Mouse (Mus musculus): Measurements from ENCODE around the gene Dop1b.
"Not testable (repeated sequence)": the region's sequence is repeated elsewhere in the genome, so short reads cannot be mapped to it uniquely, and the experiment has no call there.

Dop1b gene

GRCm38 (mm10) chr16:93756622-93757021 is 44.9 kb downstream of the Dop1b start:
- no peak for DNase-seq (ENCODE audit: low spot score)

- DNase-seq (ENCODE audit: low spot score): no peak
These were observed 51.7 kb downstream of the Dop1b start for GRCm38 (mm10) chr16:93763378-93763777.

GRCm38 (mm10) chr16:93764597-93764996 is 52.9 kb downstream of the Dop1b start:
- DNase-seq (ENCODE audit: low spot score): no peak

GRCm38 (mm10) chr16:93766956-93767355 is 55.3 kb downstream of the Dop1b start:
- no peak for DNase-seq (ENCODE audit: low spot score)

GRCm38 (mm10) chr16:93767548-93767947 is 55.8 kb downstream of the Dop1b start:
- no peak for DNase-seq (ENCODE audit: low spot score)

GRCm38 (mm10) chr16:93769621-93770020 is 57.9 kb downstream of the Dop1b start:
- DNase-seq (ENCODE audit: low spot score): no peak

- DNase-seq (ENCODE audit: low spot score): no peak
These were observed 58.7 kb downstream of the Dop1b start for GRCm38 (mm10) chr16:93770271-93770926.

GRCm38 (mm10) chr16:93774658-93775057 is 63.0 kb downstream of the Dop1b start:
- no peak for DNase-seq (ENCODE audit: low spot score)

- DNase-seq (ENCODE audit: low spot score): no peak
These were observed 64.8 kb downstream of the Dop1b start for GRCm38 (mm10) chr16:93776468-93776867.

GRCm38 (mm10) chr16:93777247-93777999 is 65.7 kb downstream of the Dop1b start:
- no peak for DNase-seq (ENCODE audit: low spot score)

GRCm38 (mm10) chr16:93778393-93778792 is 66.7 kb downstream of the Dop1b start:
- not testable (repeated sequence) for DNase-seq (ENCODE audit: low spot score)

GRCm38 (mm10) chr16:93779554-93779953 is 67.8 kb downstream of the Dop1b start:
- DNase-seq (ENCODE audit: low spot score): no peak

- no peak for DNase-seq (ENCODE audit: low spot score)
These were observed 69.2 kb downstream of the Dop1b start for GRCm38 (mm10) chr16:93780660-93781479.

GRCm38 (mm10) chr16:93784175-93784574 is 72.5 kb downstream of the Dop1b start:
- no peak for DNase-seq (ENCODE audit: low spot score)

- no peak for DNase-seq (ENCODE audit: low spot score)
These were observed 74.1 kb downstream of the Dop1b start for GRCm38 (mm10) chr16:93785805-93786204.

- no peak for DNase-seq (ENCODE audit: low spot score)
These were observed 76.7 kb downstream of the Dop1b start for GRCm38 (mm10) chr16:93788388-93788787.

- DNase-seq (ENCODE audit: low spot score): no peak
These were observed 77.2 kb downstream of the Dop1b start for GRCm38 (mm10) chr16:93788881-93789280.

GRCm38 (mm10) chr16:93789971-93790755 is 78.5 kb downstream of the Dop1b start:
- no peak for DNase-seq (ENCODE audit: low spot score)

- no peak for DNase-seq (ENCODE audit: low spot score)
These were observed 81.4 kb downstream of the Dop1b start for GRCm38 (mm10) chr16:93792981-93793630.

- no peak for DNase-seq (ENCODE audit: low spot score)
These were observed 83.1 kb downstream of the Dop1b start for GRCm38 (mm10) chr16:93794845-93795244.

- DNase-seq (ENCODE audit: low spot score): no peak
These were observed 83.7 kb downstream of the Dop1b start for GRCm38 (mm10) chr16:93795391-93795790.

All from testis, postnatal 14 days (tissue).